Mouse (Mus musculus): ENCODE results near the gene Sgk1. TPM values are rescaled to one million over a fixed set of nuclear protein-coding genes. Genes with fewer than 3 reads are reported as not detected.

Sgk1 gene
- polyA plus RNA-seq, 1 experiment: 64.1 TPM

GRCm38 (mm10) chr10:21943145-21943700 lies 61.2 kb downstream of the Sgk1 start:
- H3K4me1 ChIP-seq (ENCODE audit: control insufficient read depth, insufficient read depth, low read length): no peaks in the 10 kb centered on the region
- TF ChIP-seq CTCF (IDR thresholded peaks at IDR 0.05; ENCODE audit: extremely low read depth, insufficient read depth, low read length) (no peak), POLR2A (IDR thresholded peaks at IDR 0.05; ENCODE audit: extremely low read depth, insufficient read depth, low read length) (no peak)
- no peak overlapping the region for H3K4me3 ChIP-seq (ENCODE audit: insufficient read depth, low read length)
- no peak overlapping the region for H3K27ac ChIP-seq (ENCODE audit: insufficient read depth, low read length)

GRCm38 (mm10) chr10:21945195-21945594 lies 63.2 kb downstream of the Sgk1 start:
- no peak for TF ChIP-seq POLR2A (IDR thresholded peaks at IDR 0.05; ENCODE audit: extremely low read depth, insufficient read depth, low read length)
- no peak for TF ChIP-seq CTCF (IDR thresholded peaks at IDR 0.05; ENCODE audit: extremely low read depth, insufficient read depth, low read length)
- no peak overlapping the region for H3K4me3 ChIP-seq (ENCODE audit: insufficient read depth, low read length)
- H3K27ac ChIP-seq (ENCODE audit: insufficient read depth, low read length): no peak overlapping the region
- H3K4me1 ChIP-seq (ENCODE audit: control insufficient read depth, insufficient read depth, low read length): no peaks in the 10 kb centered on the region

GRCm38 (mm10) chr10:21946751-21947351 lies 64.9 kb downstream of the Sgk1 start:
- Histone ChIP-seq H3K4me3 (ENCODE audit: insufficient read depth, low read length) (no peak overlapping the region), H3K4me1 (ENCODE audit: control insufficient read depth, insufficient read depth, low read length) (no peaks in the 10 kb centered on the region), H3K27ac (ENCODE audit: insufficient read depth, low read length) (no peak overlapping the region)
- TF ChIP-seq CTCF (IDR thresholded peaks at IDR 0.05; ENCODE audit: extremely low read depth, insufficient read depth, low read length): no peak
- TF ChIP-seq POLR2A (IDR thresholded peaks at IDR 0.05; ENCODE audit: extremely low read depth, insufficient read depth, low read length): no peak

- Histone ChIP-seq H3K4me1 (ENCODE audit: control insufficient read depth, insufficient read depth, low read length) (no peaks in the 10 kb centered on the region), H3K4me3 (ENCODE audit: insufficient read depth, low read length) (no peak overlapping the region), H3K27ac (ENCODE audit: insufficient read depth, low read length) (no peak overlapping the region)
- TF ChIP-seq CTCF (IDR thresholded peaks at IDR 0.05; ENCODE audit: extremely low read depth, insufficient read depth, low read length) (no peak), POLR2A (IDR thresholded peaks at IDR 0.05; ENCODE audit: extremely low read depth, insufficient read depth, low read length) (no peak)
These were observed 70.5 kb downstream of the Sgk1 start for GRCm38 (mm10) chr10:21952520-21952919.

- no peak overlapping the region for H3K27ac ChIP-seq (ENCODE audit: insufficient read depth, low read length)
- no peak for TF ChIP-seq CTCF (IDR thresholded peaks at IDR 0.05; ENCODE audit: extremely low read depth, insufficient read depth, low read length)
- no peak for TF ChIP-seq POLR2A (IDR thresholded peaks at IDR 0.05; ENCODE audit: extremely low read depth, insufficient read depth, low read length)
- no peak overlapping the region for H3K4me3 ChIP-seq (ENCODE audit: insufficient read depth, low read length)
- no peaks in the 10 kb centered on the region for H3K4me1 ChIP-seq (ENCODE audit: control insufficient read depth, insufficient read depth, low read length)
These were observed 79.1 kb downstream of the Sgk1 start for GRCm38 (mm10) chr10:21961111-21961510.

- Histone ChIP-seq H3K27ac (ENCODE audit: insufficient read depth, low read length) (no peak overlapping the region), H3K4me3 (ENCODE audit: insufficient read depth, low read length) (no peak overlapping the region), H3K4me1 (ENCODE audit: control insufficient read depth, insufficient read depth, low read length) (no peaks in the 10 kb centered on the region)
- TF ChIP-seq POLR2A (IDR thresholded peaks at IDR 0.05; ENCODE audit: extremely low read depth, insufficient read depth, low read length) (no peak), CTCF (IDR thresholded peaks at IDR 0.05; ENCODE audit: extremely low read depth, insufficient read depth, low read length) (no peak)
These were observed 81.0 kb downstream of the Sgk1 start for GRCm38 (mm10) chr10:21963005-21963404.

- no peak for TF ChIP-seq POLR2A (IDR thresholded peaks at IDR 0.05; ENCODE audit: extremely low read depth, insufficient read depth, low read length)
- TF ChIP-seq CTCF (IDR thresholded peaks at IDR 0.05; ENCODE audit: extremely low read depth, insufficient read depth, low read length): no peak
- Histone ChIP-seq H3K27ac (ENCODE audit: insufficient read depth, low read length) (no peak overlapping the region), H3K4me3 (ENCODE audit: insufficient read depth, low read length) (no peak overlapping the region), H3K4me1 (ENCODE audit: control insufficient read depth, insufficient read depth, low read length) (no peaks in the 10 kb centered on the region)
These were observed 91.7 kb downstream of the Sgk1 start for GRCm38 (mm10) chr10:21973676-21974075.

- no peak overlapping the region for H3K27ac ChIP-seq (ENCODE audit: insufficient read depth, low read length)
- no peak overlapping the region for H3K4me3 ChIP-seq (ENCODE audit: insufficient read depth, low read length)
- TF ChIP-seq POLR2A (IDR thresholded peaks at IDR 0.05; ENCODE audit: extremely low read depth, insufficient read depth, low read length) (no peak), CTCF (IDR thresholded peaks at IDR 0.05; ENCODE audit: extremely low read depth, insufficient read depth, low read length) (no peak)
- H3K4me1 ChIP-seq (ENCODE audit: control insufficient read depth, insufficient read depth, low read length): no peaks in the 10 kb centered on the region
These were observed 92.8 kb downstream of the Sgk1 start for GRCm38 (mm10) chr10:21974801-21975200.

- no peaks in the 10 kb centered on the region for H3K4me1 ChIP-seq (ENCODE audit: control insufficient read depth, insufficient read depth, low read length)
- TF ChIP-seq POLR2A (IDR thresholded peaks at IDR 0.05; ENCODE audit: extremely low read depth, insufficient read depth, low read length) (no peak), CTCF (IDR thresholded peaks at IDR 0.05; ENCODE audit: extremely low read depth, insufficient read depth, low read length) (no peak)
- no peak overlapping the region for H3K4me3 ChIP-seq (ENCODE audit: insufficient read depth, low read length)
- no peak overlapping the region for H3K27ac ChIP-seq (ENCODE audit: insufficient read depth, low read length)
These were observed 93.4 kb downstream of the Sgk1 start for GRCm38 (mm10) chr10:21975384-21975783.

GRCm38 (mm10) chr10:21976253-21976652 lies 94.3 kb downstream of the Sgk1 start:
- no peak for TF ChIP-seq POLR2A (IDR thresholded peaks at IDR 0.05; ENCODE audit: extremely low read depth, insufficient read depth, low read length)
- H3K27ac ChIP-seq (ENCODE audit: insufficient read depth, low read length): no peak overlapping the region
- no peaks in the 10 kb centered on the region for H3K4me1 ChIP-seq (ENCODE audit: control insufficient read depth, insufficient read depth, low read length)
- no peak overlapping the region for H3K4me3 ChIP-seq (ENCODE audit: insufficient read depth, low read length)

Data from cortical plate, adult 2 months (tissue).